Mouse (Mus musculus) heart, postnatal 0 days (tissue): Measurements from ENCODE around the gene Trim44. TPM values are rescaled to one million over a fixed set of nuclear protein-coding genes. Genes with fewer than 3 reads are reported as not detected.

Experiments used
- ATAC-seq: fragments of 200-750 bp; cut with Nextera tagmentation; 2 replicates; pipeline ENCODE4 v1.8.0; 2017; ENCODE audit warnings: low read depth, moderate number of reproducible peaks, moderate library complexity; ENCODE audit not compliant: insufficient read depth
- DNase-seq: peaks from one replicate; pipeline ENCODE4 v3.0.0-alpha.2; 2016; ENCODE audit warnings: low spot score
- H3K27ac ChIP-seq: fragments of 300-500 bp; sonication (generic); 2 replicates; pipeline ENCODE4 v1.5.1; 2014; ENCODE audit warnings: low read depth, mild to moderate bottlenecking
- H3K27me3 ChIP-seq: fragments of 300-500 bp; sonication (generic); 2 replicates; pipeline ENCODE4 v1.6.1; 2014; ENCODE audit warnings: low read length, mixed read lengths; ENCODE audit not compliant: control insufficient read depth, insufficient read depth
- H3K36me3 ChIP-seq: fragments of 300-500 bp; sonication (generic); replicated peaks from 2 replicates; pipeline ENCODE4 v1.6.1; 2014; ENCODE audit warnings: low read length, mixed read lengths; ENCODE audit not compliant: control insufficient read depth, insufficient read depth
- H3K4me1 ChIP-seq: fragments of 300-500 bp; sonication (generic); 2 replicates; pipeline ENCODE4 v1.6.1; 2014; ENCODE audit warnings: antibody characterized with exemption; ENCODE audit not compliant: control insufficient read depth, insufficient read depth
- H3K4me2 ChIP-seq: fragments of 300-500 bp; sonication (generic); 2 replicates; pipeline ENCODE4 v1.6.1; 2014; ENCODE audit warnings: low read depth, mild to moderate bottlenecking, low read length, moderate library complexity
- H3K4me3 ChIP-seq: fragments of 300-500 bp; sonication (generic); 2 replicates; pipeline ENCODE4 v1.5.1; 2014; ENCODE audit warnings: low read depth, low read length
- H3K9ac ChIP-seq: fragments of 300-500 bp; sonication (generic); replicated peaks from 2 replicates; pipeline ENCODE4 v1.6.1; 2014; ENCODE audit warnings: low read depth, low read length, mixed read lengths
- H3K9me3 ChIP-seq: fragments of 300-500 bp; sonication (generic); replicated peaks from 2 replicates; pipeline ENCODE4 v1.6.1; 2016; ENCODE audit warnings: low read length; ENCODE audit not compliant: control insufficient read depth
- CTCF ChIP-seq: IDR thresholded peaks from 2 replicates; pipeline ENCODE4 v1.5.1; 2016; ENCODE audit warnings: antibody characterized with exemption, control low read depth, low read depth
- EP300 ChIP-seq: IDR thresholded peaks from 2 replicates; pipeline ENCODE4 v1.6.1; 2016; ENCODE audit warnings: antibody characterized with exemption, low read depth
- WGBS: fragments of 180-500 bp; shearing (Covaris S2); extraction: QIAGEN DNeasy Blood & Tissue Kit; methylation state at CpG from one replicate; pipeline ENCODE4 v1.1.7; 2014; 5-methylcytosine and 5-hydroxymethylcytosine counted together
- polyA plus RNA-seq: library from polyadenylated mRNA; unstranded; fragments of >200 nt; fragmentation: Nextera tagmentation; extraction: Ambion mirVana; gene quantifications from 2 replicates; pipeline ENCODE4 v1.2.1, GENCODE M21; 2015
- total RNA-seq: library from RNA; depleted of rRNA; stranded (reverse); fragments of >200 nt; gene quantifications from 2 replicates; pipeline ENCODE4 v1.2.3, GENCODE M21; 2014; ENCODE audit warnings: low replicate concordance

Gene Trim44
- total and polyA plus RNA-seq, 2 experiments from 2014 or later, result 10.9 to 23.0 TPM

GRCm38 (mm10) chr2:102331092-102331491 lies 76.5 kb downstream of the Trim44 start:
- H3K27ac ChIP-seq, result no peak overlapping the region
- H3K9ac ChIP-seq, result no peak overlapping the region
- WGBS, result 88% methylated on average over 3 of the region's 3 CpGs
- H3K9me3 ChIP-seq, result no peaks in the 10 kb centered on the region
- ATAC-seq, result no peak
- no peak overlapping the region for H3K4me2 ChIP-seq
- TF ChIP-seq CTCF, result no peak
- TF ChIP-seq EP300, result no peak
- DNase-seq, result no peak
- no peaks in the 10 kb centered on the region for H3K27me3 ChIP-seq
- no peak overlapping the region for H3K4me3 ChIP-seq
- no peaks in the 10 kb centered on the region for H3K36me3 ChIP-seq
- H3K4me1 ChIP-seq, result no peaks in the 10 kb centered on the region

GRCm38 (mm10) chr2:102325921-102326320 lies 81.7 kb downstream of the Trim44 start:
- Histone ChIP-seq H3K9me3 (no peaks in the 10 kb centered on the region), H3K9ac (no peak overlapping the region), H3K4me2 (no peak overlapping the region), H3K4me3 (no peak overlapping the region), H3K27me3 (no peaks in the 10 kb centered on the region), H3K36me3 (no peaks in the 10 kb centered on the region), H3K27ac (no peak overlapping the region), H3K4me1 (peaks cover 2% of the 10 kb centered on the region; the same call in 1 of the 2 replicates)
- TF ChIP-seq CTCF, result no peak
- TF ChIP-seq EP300, result no peak
- 84% methylated on average over 2 of the region's 2 CpGs for WGBS
- ATAC-seq, result no peak
- no peak for DNase-seq

- Histone ChIP-seq H3K27ac (no peak overlapping the region), H3K4me1 (peaks cover 8% of the 10 kb centered on the region; the same call in 1 of the 2 replicates), H3K9ac (no peak overlapping the region), H3K4me3 (no peak overlapping the region), H3K36me3 (no peaks in the 10 kb centered on the region), H3K9me3 (no peaks in the 10 kb centered on the region), H3K27me3 (no peaks in the 10 kb centered on the region), H3K4me2 (no peak overlapping the region)
- TF ChIP-seq EP300 (no peak), CTCF (no peak)
- no peak for DNase-seq
- no peak for ATAC-seq
Measured at GRCm38 (mm10) chr2:102324336-102324735, 83.3 kb downstream of the Trim44 start.

- H3K36me3 ChIP-seq, result no peaks in the 10 kb centered on the region
- no peaks in the 10 kb centered on the region for H3K27me3 ChIP-seq
- WGBS, result 44% methylated on average over 3 of the region's 3 CpGs
- no peak overlapping the region for H3K9ac ChIP-seq
- peaks cover 32% of the 10 kb centered on the region for H3K4me1 ChIP-seq
- H3K27ac ChIP-seq, result no peak overlapping the region
- no peak for TF ChIP-seq EP300
- no peak for TF ChIP-seq CTCF
- H3K9me3 ChIP-seq, result no peaks in the 10 kb centered on the region
- ATAC-seq, result no peak
- no peak for DNase-seq
- H3K4me3 ChIP-seq, result no peak overlapping the region
- H3K4me2 ChIP-seq, result no peak overlapping the region
Measured at GRCm38 (mm10) chr2:102316540-102316939, 91.1 kb downstream of the Trim44 start.

GRCm38 (mm10) chr2:102315153-102315552 lies 92.5 kb downstream of the Trim44 start:
- ATAC-seq, result no peak
- 85% methylated on average over 4 of the region's 4 CpGs for WGBS
- no peak overlapping the region for H3K4me3 ChIP-seq
- no peak for DNase-seq
- no peak for TF ChIP-seq EP300
- TF ChIP-seq CTCF, result no peak
- H3K36me3 ChIP-seq, result no peaks in the 10 kb centered on the region
- H3K4me2 ChIP-seq, result no peak overlapping the region
- no peaks in the 10 kb centered on the region for H3K9me3 ChIP-seq
- H3K27ac ChIP-seq, result no peak overlapping the region
- H3K27me3 ChIP-seq, result no peaks in the 10 kb centered on the region
- H3K4me1 ChIP-seq, result peaks cover 24% of the 10 kb centered on the region
- no peak overlapping the region for H3K9ac ChIP-seq

GRCm38 (mm10) chr2:102314610-102315009 lies 93.0 kb downstream of the Trim44 start:
- no peak for TF ChIP-seq EP300
- no peak for TF ChIP-seq CTCF
- Histone ChIP-seq H3K4me1 (peaks cover 24% of the 10 kb centered on the region), H3K27ac (0 out of 2 replicates have a peak overlapping the region, but pooled peaks have one; percentile 30), H3K36me3 (no peaks in the 10 kb centered on the region), H3K4me2 (no peak overlapping the region), H3K9me3 (no peaks in the 10 kb centered on the region), H3K9ac (no peak overlapping the region), H3K27me3 (no peaks in the 10 kb centered on the region), H3K4me3 (no peak overlapping the region)
- ATAC-seq (no peak), DNase-seq (no peak)
- WGBS, result 8% methylated on average over 1 of the region's 1 CpGs
